8 mouse cellular contexts compared by ENCODE assay signal in genomic region chr16:22266384-22266783, GRCm38 (mm10). TPM values are rescaled to one million over a fixed set of nuclear protein-coding genes. Genes with fewer than 3 reads are reported as not detected.
DNase-seq lines count a peak whose midpoint lies in the region; ATAC-seq and TF ChIP-seq lines count a peak whose summit lies in the region.

No protein-coding gene starts in this region.

- H3K36me3 ChIP-seq in embryonic facial prominence, embryonic 11.5 days (replicated peaks; ENCODE audit: control insufficient read depth, insufficient read depth, low read depth, low read length) = no peaks in the 10 kb centered on the region
- H3K36me3 ChIP-seq in intestine, embryonic 16.5 days (ENCODE audit: control insufficient read depth, insufficient read depth, low read length) = no peaks in the 10 kb centered on the region
- no peaks in the 10 kb centered on the region for H3K36me3 ChIP-seq in neural tube, embryonic 13.5 days

- no peaks in the 10 kb centered on the region for H3K9me3 ChIP-seq in embryonic facial prominence, embryonic 11.5 days (replicated peaks; ENCODE audit: control insufficient read depth, low read length)
- H3K9me3 ChIP-seq in intestine, embryonic 16.5 days (ENCODE audit: control insufficient read depth, low read length) = no peaks in the 10 kb centered on the region
- no peaks in the 10 kb centered on the region for H3K9me3 ChIP-seq in neural tube, embryonic 13.5 days

- DNase-seq in layer of hippocampus, adult 2 months (ENCODE audit: low spot score in 2 of 2) = no peak
- no peak for DNase-seq in layer of hippocampus, adult 8-10 months (ENCODE audit: low spot score in 2 of 2)
- DNase-seq in embryonic facial prominence, embryonic 11.5 days (ENCODE audit: low spot score) = peak; percentile 45
- DNase-seq in retina, embryonic 14.5 days (ENCODE audit: low spot score) = no peak
- no peak for DNase-seq in adrenal gland, adult 8-10 months
- DNase-seq in gastrocnemius, postnatal 25 days = no peak

- no peaks in the 10 kb centered on the region for H3K27me3 ChIP-seq in embryonic facial prominence, embryonic 11.5 days (ENCODE audit: control insufficient read depth, insufficient read depth, low read length)
- no peaks in the 10 kb centered on the region for H3K27me3 ChIP-seq in intestine, embryonic 16.5 days (replicated peaks; ENCODE audit: control insufficient read depth, insufficient read depth, low read length)
- no peaks in the 10 kb centered on the region for H3K27me3 ChIP-seq in neural tube, embryonic 13.5 days

- WGBS in embryonic facial prominence, embryonic 11.5 days = 38% methylated on average over 8 of the region's 8 CpGs
- WGBS in intestine, embryonic 16.5 days = 28% methylated on average over 8 of the region's 8 CpGs
- 42% methylated on average over 8 of the region's 8 CpGs for WGBS in neural tube, embryonic 13.5 days

- TF ChIP-seq CTCF in layer of hippocampus, adult 2 months (conservative IDR thresholded peaks at IDR 0.05) = no peak

- peak overlapping the region; percentile 26 for H3K4me2 ChIP-seq in embryonic facial prominence, embryonic 11.5 days (ENCODE audit: low read depth, low read length)
- H3K4me2 ChIP-seq in intestine, embryonic 16.5 days (ENCODE audit: low read depth, low read length) = peak overlapping the region; percentile 64
- H3K4me2 ChIP-seq in neural tube, embryonic 13.5 days = peak overlapping the region; percentile 54

- peak overlapping the region; percentile 93 for H3K4me3 ChIP-seq in layer of hippocampus, adult 2 months
- H3K4me3 ChIP-seq in embryonic facial prominence, embryonic 11.5 days (ENCODE audit: low read depth, low read length) = peak overlapping the region; percentile 88
- H3K4me3 ChIP-seq in intestine, embryonic 16.5 days (ENCODE audit: low read length) = peak overlapping the region; percentile 82
- peak overlapping the region; percentile 96 for H3K4me3 ChIP-seq in neural tube, embryonic 13.5 days

- ATAC-seq in embryonic facial prominence, embryonic 11.5 days (replicated peaks; ENCODE audit: insufficient number of reproducible peaks, low FRiP score, low TSS enrichment, low read depth) = no peak
- ATAC-seq in intestine, embryonic 16.5 days = peak; percentile 7
- peak; percentile 15 for ATAC-seq in neural tube, embryonic 13.5 days (ENCODE audit: low read depth)

- H3K27ac ChIP-seq in layer of hippocampus, adult 2 months = peak overlapping the region; percentile 100
- peak overlapping the region; percentile 63; the same call in 1 of the 2 replicates for H3K27ac ChIP-seq in embryonic facial prominence, embryonic 11.5 days (replicated peaks; ENCODE audit: low read depth, low read length)
- peak overlapping the region; percentile 35 for H3K27ac ChIP-seq in intestine, embryonic 16.5 days (ENCODE audit: low read length)
- peak overlapping the region; percentile 98 for H3K27ac ChIP-seq in neural tube, embryonic 13.5 days (replicated peaks)

- peak overlapping the region; percentile 73 for H3K9ac ChIP-seq in embryonic facial prominence, embryonic 11.5 days (replicated peaks; ENCODE audit: low read length)
- H3K9ac ChIP-seq in intestine, embryonic 16.5 days (ENCODE audit: low read depth, low read length) = peak overlapping the region; percentile 68
- H3K9ac ChIP-seq in neural tube, embryonic 13.5 days = peak overlapping the region; percentile 98

- H3K4me1 ChIP-seq in embryonic facial prominence, embryonic 11.5 days (ENCODE audit: control insufficient read depth, insufficient read depth, low read length) = no peaks in the 10 kb centered on the region
- H3K4me1 ChIP-seq in intestine, embryonic 16.5 days (ENCODE audit: control insufficient read depth, insufficient read depth, low read length) = peaks cover 12% of the 10 kb centered on the region; the same call in 1 of the 2 replicates
- H3K4me1 ChIP-seq in neural tube, embryonic 13.5 days (replicated peaks) = peaks cover 30% of the 10 kb centered on the region

RNA-seq across cellular contexts. Expression of gene Tra2b, which starts 0.6 kb away (rescaled TPM):
- 10 to 100 TPM; 76.7 to 83.6 TPM for total RNA-seq in layer of hippocampus, adult 2 months (2021)
- 10 to 100 TPM; 74.6 to 85.5 (median 80.0) TPM for total RNA-seq in layer of hippocampus, adult 8-10 months (2022)
- polyA plus RNA-seq in embryonic facial prominence, embryonic 11.5 days (2014; fragmentation: Nextera tagmentation; extraction: Ambion mirVana) = 516 and 558 TPM in 2 replicates
- polyA plus RNA-seq in intestine, embryonic 16.5 days (2015; fragmentation: Nextera tagmentation; extraction: Ambion mirVana) = 264 and 282 TPM in 2 replicates
- 292 and 340 TPM in 2 replicates for polyA plus RNA-seq in neural tube, embryonic 13.5 days (2015; fragmentation: Nextera tagmentation; extraction: Ambion mirVana)
- 100 to 1,000 TPM in 1 of 4 experiments, 10 to 100 TPM in 3; 73.5 to 118 (median 95.5) TPM for total RNA-seq in adrenal gland, adult 8-10 months (2022)
- total RNA-seq in gastrocnemius, postnatal 25 days (2021) = 10 to 100 TPM; 28.5 to 28.7 TPM

Comparison
In these comparisons a context has a peak if more than half of its experiments do, and no peak if none do; other contexts are left out.
1. H3K27ac ChIP-seq: peak in every context shown above with its lines; median percentile 100 in layer of hippocampus, adult 2 months; 98 in neural tube, embryonic 13.5 days; 63 in embryonic facial prominence, embryonic 11.5 days; 35 in intestine, embryonic 16.5 days.